Mouse (Mus musculus): Measurements from ENCODE around the gene Ercc6.
A peak's percentile ranks its signal among the peaks of the same experiment; 100 is the strongest.

Gene Ercc6

DNA sequence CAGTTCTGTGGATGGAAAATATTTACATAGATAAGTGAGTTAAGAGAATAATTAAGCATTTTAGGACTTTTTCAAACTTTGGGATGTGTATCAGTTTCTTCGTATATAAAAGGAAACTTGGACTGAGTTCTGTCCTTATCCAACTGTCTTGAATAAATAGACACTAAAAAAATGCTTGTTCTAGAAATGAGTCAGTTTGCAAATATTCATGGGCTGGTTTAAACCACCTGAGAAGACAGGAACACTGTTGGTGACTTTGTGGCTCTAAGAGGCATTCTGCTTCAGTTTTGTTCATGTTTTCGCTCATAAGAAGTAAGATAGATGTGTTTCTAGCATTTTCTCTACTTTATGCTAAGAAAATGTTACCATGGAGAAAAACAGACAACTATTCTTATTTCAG, 5.2 kb downstream of the Ercc6 start:
- no peak for DNase-seq (ENCODE audit: low spot score)

GRCm38 (mm10) chr14:32520400-32520926, 7.1 kb downstream of the Ercc6 start:
- DNase-seq (ENCODE audit: low spot score): no peak

- DNase-seq (ENCODE audit: low spot score): no peak
These were observed 9.0 kb downstream of the Ercc6 start for GRCm38 (mm10) chr14:32522336-32522735.

- no peak for DNase-seq (ENCODE audit: low spot score)
These were observed 10.8 kb downstream of the Ercc6 start for GRCm38 (mm10) chr14:32524071-32524470.

GRCm38 (mm10) chr14:32525996-32526705, 12.8 kb downstream of the Ercc6 start:
- no peak for DNase-seq (ENCODE audit: low spot score)

DNA sequence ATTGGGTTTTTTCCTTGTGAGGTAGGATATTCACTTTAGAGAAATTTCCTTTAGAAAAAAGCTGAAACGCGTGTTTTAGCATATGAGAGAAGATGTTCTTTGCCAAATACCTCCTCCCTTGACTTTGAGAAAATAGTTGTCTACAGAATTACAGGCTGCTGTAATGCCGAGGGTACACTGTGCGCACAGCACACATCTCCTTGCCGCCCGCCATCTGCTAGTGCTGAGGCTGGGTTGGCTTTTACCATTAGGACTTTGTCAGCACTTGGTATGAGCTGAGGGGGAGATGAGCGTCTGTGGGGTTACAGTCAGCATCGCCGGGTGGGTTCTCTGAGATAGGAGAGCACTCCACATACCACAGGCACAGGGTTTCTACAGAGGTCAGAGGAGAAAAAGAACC, 13.9 kb downstream of the Ercc6 start:
- DNase-seq (ENCODE audit: low spot score): no peak

DNA sequence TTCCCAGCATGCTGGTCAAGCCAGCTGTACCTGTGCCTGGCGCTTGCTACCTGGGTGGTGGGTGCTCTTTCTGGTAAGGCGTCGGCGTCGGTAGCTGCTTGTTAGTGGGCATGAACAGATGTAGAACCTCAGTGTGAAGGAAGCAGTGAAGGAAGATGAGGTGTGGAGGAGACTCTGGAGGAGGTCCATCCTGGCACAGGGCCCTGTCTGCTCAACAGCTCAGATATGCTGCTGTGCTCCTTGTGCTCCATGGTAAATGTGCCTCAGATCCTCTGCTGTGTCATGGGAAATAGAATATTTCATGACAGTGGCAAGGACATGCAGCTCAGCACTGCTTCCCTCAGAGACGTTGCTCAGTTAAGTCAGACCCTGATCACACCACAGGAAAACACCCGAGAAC, 15.7 kb downstream of the Ercc6 start:
- DNase-seq (ENCODE audit: low spot score): no peak

- peak; percentile 14 for DNase-seq (ENCODE audit: low spot score)
These were observed 17.6 kb downstream of the Ercc6 start for GRCm38 (mm10) chr14:32530896-32531295.

DNA sequence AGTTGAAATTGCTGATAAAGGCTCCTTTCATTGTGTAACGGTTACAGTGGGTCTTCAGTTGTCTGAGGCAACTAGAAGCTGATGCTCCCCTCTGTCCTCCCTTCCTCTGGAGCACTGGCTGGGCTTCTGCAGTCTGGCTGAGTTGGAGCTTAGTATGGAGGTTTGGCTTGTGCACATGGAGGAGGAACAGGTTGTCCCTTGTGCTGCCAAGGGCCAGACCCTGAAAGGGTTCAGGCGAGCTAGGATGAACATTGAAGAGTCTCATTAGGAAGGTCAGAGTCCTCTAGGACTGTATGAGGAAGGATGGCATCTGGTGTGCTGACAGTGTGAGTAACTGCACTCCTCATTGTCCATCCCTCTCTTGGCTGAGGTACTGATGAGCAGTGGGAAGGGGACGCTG, 18.1 kb downstream of the Ercc6 start:
- DNase-seq (ENCODE audit: low spot score): no peak

GRCm38 (mm10) chr14:32532381-32533147, 19.2 kb downstream of the Ercc6 start:
- DNase-seq (ENCODE audit: low spot score): no peak

DNA sequence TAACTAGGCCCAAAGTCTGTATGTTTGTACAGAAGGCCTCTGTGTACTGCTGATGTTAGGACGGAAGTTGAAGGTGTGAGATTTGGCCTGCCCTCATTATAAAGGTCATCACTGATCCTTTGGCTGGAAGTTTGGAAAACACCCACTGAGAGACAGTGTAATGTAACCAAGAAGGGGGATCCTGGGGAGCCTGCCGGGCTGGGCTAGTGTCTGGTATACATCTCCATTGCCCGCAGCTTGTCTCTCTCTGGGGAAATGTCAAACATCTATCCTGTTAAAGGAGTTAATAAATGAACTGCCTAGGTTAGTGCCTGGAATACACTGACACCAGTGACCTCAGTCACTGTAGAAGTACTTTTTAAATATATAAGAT, 19.8 kb downstream of the Ercc6 start:
- no peak for DNase-seq (ENCODE audit: low spot score)

GRCm38 (mm10) chr14:32533656-32534055, 20.3 kb downstream of the Ercc6 start:
- no peak for DNase-seq (ENCODE audit: low spot score)

DNA sequence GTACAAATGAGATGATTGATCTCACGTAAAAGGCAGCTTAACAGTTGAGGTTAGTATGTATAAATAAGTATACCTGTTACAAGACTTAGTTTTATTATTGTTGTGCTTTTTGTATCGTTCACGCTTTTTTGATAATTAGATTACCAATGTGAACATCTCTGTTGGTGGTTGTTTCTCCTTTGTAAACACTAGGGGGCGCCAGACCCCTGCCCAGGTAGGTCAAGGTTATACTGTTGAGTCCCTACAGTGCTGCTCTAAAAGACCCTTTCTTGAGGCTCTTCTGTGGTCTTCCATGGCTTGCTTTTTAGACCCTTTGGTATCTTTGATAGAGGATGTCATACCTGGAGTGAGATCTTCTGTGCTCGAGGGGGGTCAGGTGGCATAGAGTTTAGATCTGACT, 20.8 kb downstream of the Ercc6 start:
- DNase-seq (ENCODE audit: low spot score): no peak

- DNase-seq (ENCODE audit: low spot score): no peak
These were observed 23.4 kb downstream of the Ercc6 start for GRCm38 (mm10) chr14:32536763-32537162.

DNA sequence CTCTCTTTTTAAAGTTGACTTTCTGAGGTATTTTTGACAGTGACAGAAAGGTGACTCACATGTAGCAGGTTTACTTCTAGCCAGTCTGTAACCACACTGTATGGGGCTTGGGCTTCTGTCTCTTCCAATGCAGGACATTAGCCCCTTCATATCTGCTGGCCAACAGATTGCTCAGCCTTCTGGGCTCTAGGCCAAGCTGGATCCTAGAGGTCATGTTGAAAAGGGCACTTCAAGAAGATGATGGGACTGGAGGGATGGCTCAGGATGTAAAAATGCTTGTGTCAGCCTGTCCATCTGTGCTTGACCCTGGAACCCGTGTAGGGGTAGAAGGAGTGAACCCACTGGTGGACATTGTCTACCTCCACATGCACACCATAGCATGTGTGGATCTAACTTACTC, 24.8 kb downstream of the Ercc6 start:
- DNase-seq (ENCODE audit: low spot score): no peak

DNA sequence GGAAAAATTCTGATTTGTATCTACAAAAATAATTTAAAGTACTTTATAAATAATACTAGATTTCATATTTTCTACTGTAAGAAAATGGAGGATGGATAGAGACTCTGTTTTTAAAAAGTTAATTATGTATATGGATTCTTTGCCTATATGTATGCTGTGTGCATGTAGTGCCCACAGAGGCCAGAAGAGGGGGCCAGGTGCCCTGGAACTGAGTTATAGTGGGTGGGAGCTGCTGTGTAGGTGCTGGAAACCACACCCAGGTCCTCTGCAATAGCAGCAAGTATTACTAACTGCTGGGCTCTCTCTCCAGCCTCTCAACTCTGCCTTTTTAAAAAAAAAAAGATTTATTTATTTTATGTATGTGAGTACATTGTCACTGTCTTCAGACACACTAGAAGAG, 29.8 kb downstream of the Ercc6 start:
- DNase-seq (ENCODE audit: low spot score): no peak

DNA sequence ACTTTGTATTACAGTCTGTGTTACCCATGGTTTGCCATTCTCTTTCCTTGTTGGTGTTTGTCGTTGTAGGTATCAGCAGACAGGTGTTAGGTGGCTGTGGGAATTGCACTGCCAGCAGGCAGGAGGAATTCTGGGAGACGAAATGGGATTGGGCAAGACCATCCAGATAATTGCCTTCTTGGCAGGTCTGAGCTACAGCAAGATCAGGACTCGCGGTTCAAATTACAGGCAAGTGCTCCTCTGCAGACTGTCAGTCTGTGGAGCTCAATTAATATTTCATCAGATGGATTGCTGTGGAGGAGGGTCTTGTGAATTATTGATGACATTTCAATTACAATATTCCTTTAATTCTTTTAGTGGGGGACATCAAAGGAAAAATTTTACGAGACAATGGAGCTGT, 33.4 kb downstream of the Ercc6 start:
- DNase-seq (ENCODE audit: low spot score): no peak

DNA sequence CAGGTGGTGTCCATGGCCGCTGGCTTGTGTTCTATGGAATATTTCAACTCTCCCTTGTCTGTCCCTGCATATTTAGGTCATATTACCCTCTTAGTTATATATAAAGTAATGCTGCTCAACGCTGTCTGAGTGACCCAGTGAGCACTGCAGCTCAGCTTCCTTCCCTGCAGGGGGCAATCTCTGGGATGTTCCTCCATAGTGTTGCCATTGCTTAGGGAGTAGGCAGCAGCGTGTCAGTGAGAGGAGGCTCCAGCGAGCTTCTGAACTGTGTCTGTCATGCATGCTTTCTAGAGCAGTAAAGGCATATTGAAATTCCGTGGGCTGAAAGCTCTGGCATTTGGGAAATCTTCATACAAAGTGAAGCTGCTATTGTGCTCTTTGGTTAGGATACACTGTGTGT, 38.5 kb downstream of the Ercc6 start:
- no peak for DNase-seq (ENCODE audit: low spot score)

DNA sequence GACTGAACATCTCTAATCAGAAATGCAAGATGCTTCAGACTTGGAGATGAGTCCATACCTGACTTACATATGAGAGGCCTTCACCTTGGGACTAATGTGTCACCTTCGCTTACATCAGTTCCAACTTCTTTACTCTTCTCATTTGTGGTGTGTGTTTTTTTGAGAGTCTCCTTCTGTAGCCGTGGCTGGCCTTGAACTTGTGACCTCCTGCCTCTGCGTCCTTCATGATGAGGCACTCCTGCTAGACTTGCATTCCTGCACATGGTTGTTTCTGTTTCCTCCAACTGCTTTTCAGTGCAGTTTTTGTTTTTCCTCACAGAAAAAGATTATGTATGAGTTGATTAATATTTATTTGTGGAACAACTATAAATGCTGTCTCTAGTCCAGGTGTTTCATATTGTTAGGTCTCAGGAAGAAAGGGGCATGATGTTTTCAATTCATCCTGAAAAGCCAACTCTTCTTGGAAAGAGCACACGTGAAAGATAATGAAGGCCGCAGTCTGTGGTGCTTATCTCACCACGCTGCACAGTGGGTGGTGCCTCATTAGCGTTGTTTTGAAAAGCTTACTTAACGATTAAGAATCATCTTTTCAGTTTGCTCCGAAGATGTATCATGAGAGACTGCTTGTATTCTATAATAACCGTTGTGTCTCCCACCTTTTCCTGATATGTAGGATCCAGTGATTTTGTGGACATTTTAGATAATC, 40.0 kb downstream of the Ercc6 start:
- DNase-seq (ENCODE audit: low spot score): no peak

DNA sequence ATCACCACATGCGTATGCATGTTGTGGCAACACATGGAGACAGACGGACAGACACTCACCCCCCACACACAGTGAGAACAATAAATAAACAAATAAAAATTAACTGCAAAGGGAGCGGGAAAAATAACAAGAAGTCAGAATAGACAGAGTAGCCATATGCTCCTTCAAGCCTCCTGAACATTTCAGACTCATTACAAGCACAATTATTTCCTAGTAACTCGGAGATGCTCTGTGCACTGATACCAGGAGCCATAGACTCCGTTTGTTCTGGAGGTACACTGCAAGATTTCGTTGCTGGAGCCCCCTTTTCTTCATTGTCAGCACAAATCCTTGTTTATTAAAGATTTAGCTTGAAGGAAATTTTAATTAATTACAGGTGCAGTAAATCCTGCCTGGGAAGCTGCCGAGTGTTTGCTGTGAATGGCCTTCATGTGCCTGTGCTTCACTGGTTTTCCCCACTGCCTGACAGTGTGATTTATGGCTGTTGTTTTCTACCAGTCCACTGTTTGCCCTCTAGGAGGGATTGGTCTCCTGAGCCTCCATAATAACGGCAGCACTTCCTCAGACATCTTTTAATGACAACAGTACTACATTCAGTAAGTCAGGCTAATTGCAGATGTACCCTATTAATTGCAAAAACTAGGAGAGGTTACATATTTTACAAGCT, 41.7 kb downstream of the Ercc6 start:
- no peak for DNase-seq (ENCODE audit: low spot score)

GRCm38 (mm10) chr14:32561428-32561827, 48.1 kb downstream of the Ercc6 start:
- DNase-seq (ENCODE audit: low spot score): no peak

GRCm38 (mm10) chr14:32563661-32564060, 50.3 kb downstream of the Ercc6 start:
- DNase-seq (ENCODE audit: low spot score): no peak
